Mouse (Mus musculus) right cerebral cortex, adult 18-20 months (tissue): ENCODE data around the gene F2rl1.

Experiments
- DNase-seq: peaks from one replicate; pipeline ENCODE4 v3.0.0; 2022; ENCODE audit warnings: mixed read lengths

Gene F2rl1

DNA sequence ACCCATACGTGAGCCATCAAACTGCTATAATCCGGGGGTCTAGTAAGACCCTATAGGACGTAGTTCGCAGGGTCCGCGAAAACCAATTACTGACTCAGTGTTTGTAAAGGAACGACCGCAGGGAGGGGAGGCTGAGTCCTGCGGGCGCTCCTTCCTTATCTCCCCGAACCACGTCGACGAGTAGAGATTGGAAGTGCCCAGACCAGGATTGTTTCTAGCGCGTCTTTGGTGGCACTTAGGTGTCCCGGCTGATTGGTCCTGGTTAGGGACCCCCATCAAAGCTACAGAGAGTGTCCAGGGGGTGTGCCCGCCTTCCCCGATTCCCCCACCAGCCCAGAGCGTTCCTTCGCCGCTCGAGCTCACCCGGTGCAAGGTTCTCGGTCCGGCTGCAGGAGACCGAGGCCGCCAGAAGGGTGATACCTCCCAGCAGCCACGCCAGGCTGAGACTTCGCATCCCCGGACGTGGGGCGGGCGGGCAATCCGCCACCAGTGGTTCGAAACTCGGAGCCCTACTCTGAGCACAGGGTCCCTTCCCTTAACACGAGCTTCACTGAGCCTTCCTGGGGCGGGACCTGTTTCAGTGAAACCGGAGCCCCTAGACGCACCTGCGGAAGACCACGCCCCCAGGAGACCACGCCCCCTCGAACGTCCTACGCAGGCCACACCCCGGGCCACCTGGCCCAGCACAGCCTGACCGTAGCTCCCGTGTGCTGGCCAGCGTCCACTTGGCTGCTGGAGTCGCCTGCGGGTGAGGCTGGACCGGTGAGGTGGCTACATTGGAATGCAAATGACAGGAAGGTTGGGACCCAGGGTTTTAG is at the start of gene F2rl1:
Gene F2rl1, minus strand, starts transcription at position 554 of the 818 bp plus-strand sequence.
- DNase-seq = no peak

DNA sequence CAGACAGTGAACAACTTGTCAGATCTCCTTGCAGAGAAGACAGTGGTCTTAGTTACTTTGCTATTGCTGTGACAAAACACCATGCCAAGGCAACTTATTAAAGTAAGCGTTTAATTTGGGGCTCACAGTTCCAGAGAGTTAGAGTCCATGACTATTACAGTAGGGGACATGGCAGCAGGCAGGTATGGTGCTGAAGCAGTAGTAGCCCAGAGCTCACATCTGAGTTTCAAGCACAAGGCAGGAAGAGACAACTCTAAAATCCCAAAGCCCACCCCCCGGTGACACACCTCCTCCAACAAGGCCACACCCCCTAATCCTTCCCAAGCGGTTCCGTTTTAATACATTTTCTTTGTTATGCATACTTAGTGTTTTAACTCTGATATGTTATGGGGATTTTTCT is 45.9 kb upstream of the F2rl1 start:
- no peak for DNase-seq

DNA sequence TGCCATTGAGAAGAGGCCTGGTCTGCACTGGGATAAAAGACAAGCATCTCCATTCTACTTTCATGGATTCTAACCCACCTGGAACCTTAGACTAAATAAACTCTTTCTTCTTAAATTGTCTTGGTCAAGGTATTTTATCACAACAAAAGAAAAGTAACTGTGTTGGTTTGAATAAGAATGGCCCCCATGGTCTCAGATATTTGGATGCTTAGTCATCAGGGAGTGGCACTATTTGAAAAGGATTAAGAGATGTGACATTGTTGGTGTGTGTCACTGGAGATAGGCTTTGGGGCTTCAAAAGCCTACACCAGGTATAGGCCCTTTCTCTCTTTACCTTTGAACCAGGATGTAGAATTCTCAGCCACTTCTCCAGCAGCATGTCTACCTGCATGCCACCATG is 44.3 kb upstream of the F2rl1 start:
- DNase-seq = no peak

DNA sequence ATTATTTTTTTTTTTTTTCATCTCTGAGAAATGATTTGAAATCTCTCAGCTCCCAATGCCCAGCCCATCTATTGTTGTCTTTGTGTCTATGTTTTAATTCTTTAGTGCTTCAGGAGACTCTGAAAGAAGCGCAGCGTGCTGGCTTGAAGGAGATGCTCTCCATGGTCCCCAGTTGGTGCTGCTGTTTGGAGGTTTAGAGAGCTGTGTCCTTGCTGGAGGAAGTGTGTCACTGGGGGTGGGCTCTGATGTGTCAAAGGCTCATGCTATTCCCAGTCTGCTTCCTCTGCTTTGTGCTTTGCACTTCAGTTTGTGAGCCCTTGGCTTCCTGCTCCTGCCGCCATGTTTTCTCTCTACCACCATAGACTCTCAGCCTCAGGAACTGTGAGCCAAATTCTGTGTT is 43.3 kb upstream of the F2rl1 start:
- DNase-seq = no peak

DNA sequence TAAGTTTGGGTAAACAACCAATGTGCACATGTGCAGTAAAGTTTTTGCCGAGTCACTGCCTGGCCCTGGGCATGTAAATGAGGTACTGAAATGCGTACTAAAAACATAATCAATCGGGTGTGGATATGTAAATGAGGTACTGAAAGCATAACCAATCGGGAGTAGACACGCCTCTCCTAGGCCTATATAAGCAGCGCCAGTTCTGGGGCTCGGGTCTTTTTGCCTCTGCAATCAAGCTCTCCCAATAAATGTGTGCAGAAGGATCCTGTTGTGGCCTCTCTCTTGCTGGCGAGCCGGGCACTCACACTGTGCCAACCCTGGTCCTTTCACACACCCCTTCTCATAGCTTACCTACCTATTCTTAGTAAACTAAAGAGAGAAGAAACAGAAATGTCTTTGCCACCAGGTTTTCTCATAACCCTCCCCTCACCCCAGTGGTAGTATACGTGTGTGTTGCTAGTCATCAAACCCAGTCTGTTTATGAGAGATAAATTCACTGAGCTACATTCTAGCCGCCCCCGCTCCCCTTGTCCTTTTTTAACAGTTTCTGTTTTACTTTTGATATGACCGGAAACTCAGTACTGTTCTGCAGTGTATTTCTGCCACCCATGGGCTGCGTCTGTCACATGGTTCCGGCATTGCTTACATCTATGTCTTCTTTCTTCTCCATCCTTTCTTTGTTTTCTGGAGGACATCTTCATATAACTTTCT is 42.0 kb upstream of the F2rl1 start:
- no peak for DNase-seq

DNA sequence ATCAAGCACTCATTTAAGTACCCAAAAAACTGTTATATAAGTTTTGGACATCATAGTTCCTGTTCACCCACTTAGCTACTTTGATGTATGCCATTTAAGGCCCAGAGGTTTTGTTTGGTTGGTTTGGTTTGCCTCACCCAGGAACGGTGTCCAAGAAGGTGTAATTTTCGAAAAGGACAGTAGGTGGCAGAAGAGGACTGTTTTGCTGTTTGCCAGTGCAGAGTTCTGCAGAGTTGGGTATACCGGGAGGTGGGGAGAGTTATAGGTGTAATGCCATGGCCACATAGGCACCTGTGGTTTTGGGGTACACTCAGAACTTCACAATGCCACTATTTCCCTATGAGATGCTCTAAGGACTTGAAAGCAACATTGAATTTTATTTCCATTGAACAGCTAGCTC is 38.7 kb upstream of the F2rl1 start:
- peak; percentile 73 for DNase-seq

DNA sequence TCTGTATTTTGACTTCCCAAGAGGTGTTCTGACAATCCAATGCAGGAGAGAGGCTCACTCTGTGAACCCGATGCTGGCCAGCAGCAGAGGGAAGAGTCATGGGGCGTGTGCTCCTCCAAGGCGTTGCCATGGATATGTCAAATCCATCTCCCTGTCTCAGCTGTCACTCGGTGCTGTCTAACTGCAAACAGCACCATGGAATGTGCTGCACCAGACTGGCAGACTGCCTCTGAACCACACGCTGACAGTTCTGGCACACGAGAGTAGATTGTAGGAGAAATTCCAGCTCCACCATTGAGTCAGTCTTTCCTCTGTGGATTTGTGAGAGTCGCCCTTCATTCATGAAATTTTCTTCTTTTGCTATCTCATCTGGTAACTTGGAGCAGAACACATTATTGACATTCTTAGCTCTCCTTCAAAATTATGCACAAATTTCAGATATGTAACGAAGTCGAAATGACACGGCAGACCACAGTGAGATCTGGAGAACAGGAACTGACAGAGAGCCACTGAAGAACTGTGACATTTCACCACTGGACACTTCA is 38.1 kb upstream of the F2rl1 start:
- no peak for DNase-seq

DNA sequence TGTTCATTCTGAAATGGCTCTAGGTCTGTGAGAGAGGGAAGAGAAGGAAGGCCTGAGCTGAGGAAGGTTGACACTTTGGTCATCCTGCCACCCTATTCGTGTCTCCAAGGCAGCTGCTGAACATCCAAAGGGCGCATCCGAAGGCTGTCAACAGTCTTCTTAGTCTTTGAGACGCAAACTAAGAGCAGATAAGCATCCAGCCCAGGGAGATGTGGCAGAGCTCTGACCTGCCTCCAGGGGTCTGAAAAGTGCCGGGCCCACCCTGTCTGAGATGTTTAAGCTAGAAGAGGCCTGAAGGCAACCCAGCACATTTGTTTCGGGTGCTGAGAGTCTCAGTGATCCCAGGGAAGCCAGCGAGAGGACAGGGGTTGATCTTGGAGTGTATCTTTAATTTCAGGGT is 32.3 kb upstream of the F2rl1 start:
- no peak for DNase-seq

DNA sequence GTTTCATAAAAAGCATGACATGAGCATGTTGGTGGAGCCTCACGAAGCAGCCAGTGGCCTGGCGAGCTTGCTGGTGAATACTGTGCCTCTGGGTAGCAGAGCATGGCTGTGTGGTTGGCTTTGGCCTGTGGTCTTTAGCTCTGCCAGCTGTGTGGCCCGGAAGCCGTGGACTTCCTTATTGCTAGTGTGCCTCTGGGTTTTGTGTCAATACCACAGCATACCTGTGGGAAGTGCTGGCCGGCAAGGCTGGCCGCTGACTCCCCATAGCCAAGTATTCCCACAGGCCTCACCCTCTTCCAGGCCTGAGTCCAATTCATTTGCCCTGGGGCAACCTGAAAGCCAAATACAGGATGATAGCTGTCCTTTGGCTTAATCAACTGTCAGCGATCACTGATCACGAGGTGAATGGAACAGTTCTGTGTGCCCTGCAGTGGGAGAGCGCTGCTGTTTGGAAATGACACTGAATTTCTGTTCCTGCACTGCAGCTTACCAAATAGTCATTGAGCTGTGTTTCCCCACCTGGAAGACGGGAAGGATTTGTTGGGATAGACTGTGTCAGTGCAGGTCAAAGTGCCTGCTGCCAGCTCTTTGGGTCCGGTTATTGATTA is 29.0 kb upstream of the F2rl1 start:
- DNase-seq = no peak

DNA sequence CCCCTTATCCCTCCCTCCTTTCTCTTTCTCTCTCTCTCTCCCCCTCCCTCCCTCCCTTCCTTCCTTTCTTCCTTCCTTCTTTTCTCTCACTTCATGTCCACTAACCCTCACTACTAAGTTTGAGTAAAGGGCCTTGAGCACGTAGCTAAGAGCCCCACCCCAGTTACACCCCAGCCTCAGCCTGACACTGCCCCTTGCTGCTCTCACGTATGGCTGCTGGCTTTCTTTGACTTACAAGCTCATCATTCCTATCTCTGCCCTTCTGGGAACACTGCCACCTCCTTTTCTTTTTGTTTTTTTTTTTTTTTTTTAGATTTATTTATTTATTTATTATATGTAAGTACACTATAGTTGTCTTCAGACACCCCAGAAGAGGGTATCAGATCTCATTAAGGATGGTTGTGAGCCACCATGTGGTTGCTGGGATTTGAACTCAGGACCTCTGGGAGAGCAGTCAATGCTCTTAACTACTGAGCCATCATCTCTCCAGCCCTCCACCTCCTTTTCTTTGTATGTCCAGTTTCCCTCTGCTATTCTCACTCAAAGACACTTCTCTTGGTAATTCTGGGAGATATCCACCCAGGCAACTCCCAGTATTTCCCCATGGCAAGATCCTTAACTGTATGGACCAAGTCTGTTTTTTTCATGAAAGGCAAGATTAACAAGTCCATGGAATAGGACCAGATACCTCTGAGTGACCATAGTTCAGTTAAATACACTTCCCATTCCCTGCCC is 25.8 kb upstream of the F2rl1 start:
- DNase-seq = no peak

DNA sequence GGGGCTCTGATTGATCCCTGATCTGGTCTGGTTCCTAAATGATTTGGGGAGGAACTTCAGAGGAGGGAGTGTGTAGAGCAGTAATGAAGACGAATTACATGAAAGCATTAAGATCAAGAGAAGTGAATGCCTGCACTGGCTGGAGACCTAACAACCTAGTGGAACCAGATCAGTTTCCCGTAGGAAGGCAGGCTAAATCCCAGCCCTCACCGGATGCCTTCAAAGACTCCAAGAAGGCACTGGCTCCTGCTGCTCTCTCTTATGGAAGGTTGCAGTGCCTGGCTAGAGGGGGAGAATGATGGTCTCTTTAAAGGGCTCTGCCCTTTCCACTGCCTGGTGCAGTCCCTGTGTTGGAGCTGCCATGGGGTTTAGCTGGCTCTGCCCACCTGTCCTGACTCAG is 24.4 kb upstream of the F2rl1 start:
- no peak for DNase-seq

DNA sequence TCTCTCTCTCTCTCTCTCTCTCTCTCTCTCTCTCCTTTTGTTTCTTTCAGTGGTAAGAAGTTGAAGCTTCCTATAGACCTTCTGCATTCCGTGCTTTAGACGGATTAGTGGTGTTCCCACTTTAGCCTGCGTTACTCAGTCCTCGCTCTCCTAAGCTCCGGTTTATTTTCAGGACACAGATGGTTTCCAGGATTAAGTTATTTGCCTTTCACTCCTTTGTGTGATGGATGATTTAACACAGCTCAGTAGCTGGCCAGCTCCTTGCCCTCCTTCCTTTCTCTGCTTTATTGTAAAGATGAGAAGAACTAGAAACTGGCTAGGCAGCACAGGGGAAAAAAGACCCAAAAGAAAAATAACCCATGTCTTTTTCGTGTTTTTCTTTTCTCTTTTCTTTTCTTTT is 23.8 kb upstream of the F2rl1 start:
- no peak for DNase-seq

DNA sequence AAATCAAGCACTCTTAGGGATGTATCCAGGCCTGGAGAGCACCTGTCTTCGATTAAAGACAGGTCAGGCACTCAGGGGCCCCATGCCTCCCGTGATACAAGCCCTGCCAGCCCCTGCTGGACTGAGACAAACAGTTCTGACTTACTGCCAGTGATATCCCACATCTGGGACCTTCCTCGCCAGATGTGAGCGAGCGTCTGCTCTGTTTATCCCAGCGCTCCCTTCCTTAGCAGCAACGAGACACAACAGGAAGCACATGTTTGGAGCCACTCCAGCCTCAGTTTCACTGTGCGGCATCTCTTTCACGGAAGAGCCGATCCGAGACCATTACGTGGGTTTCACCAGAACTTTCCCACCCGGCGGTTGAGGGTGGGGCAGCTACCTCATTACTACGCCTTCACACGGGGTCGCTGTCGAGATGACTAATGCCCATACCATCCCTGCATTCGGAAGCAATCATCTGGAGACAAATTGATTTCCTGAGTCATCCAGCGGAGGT is 23.3 kb upstream of the F2rl1 start:
- DNase-seq = no peak

DNA sequence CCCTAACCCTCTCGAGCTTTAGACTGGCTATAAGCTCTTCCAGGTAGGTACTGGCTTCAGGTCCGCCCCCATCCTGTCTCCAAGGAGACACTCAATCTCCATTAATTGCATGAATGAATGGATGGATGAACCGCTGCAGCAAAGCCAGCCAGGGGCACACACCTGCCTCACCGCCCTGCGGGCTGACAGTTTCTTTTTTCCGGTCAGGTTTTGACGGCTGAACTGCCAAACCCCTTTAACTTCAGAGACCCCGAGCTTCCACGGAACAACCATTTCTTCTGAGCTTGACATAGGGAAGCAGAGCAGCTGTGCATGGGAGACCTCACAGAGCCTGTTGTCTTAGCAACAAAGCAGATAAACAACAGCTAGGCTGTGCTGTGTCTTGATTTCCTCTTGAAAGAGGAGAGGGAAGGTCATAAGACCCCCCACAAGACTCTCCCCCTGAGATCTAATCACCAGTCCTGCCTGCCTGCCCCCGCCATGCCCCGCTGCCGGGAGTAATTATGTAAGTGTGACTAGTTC is 22.1 kb upstream of the F2rl1 start:
- DNase-seq = no peak

DNA sequence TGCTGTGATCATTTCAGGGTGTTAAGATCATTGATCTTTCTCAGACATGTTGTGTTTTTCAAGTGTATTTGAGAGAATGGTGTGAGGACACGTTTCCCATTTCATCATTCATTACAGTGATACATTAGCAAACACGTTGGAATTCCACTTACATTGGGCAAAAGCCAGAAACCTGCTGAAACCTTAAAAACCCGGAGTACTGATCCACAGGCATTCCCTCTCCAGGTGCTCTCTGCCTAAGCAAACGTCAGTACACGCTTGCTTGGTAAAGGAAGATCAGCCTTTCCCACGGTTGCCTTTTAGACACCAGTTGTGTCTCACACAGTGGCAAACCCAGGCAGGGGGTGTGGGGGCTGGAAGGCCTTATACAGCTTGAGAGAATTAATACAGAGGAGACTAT is 21.2 kb upstream of the F2rl1 start:
- no peak for DNase-seq

DNA sequence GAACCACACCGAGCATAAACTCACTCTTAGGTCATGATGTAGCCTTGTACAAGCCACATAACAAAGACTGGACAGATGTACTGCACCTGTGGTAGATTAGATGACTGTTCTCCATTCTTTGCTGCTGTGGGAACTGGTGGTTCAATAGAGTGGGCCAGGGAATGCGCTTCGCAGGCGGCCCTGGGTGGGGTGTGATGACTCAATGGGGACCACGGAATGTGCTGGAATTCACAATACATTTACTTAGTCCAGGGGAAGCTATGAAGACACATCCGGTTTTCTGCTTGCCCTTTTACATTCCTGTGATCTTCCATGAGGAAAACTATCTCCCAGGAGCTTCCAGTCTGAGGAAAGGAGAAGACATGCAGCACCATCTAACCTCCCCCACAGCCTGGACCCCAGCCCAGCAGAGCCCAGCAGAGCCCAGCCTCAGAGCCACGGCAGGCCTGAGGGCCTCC is 20.7 kb upstream of the F2rl1 start:
- DNase-seq = no peak

DNA sequence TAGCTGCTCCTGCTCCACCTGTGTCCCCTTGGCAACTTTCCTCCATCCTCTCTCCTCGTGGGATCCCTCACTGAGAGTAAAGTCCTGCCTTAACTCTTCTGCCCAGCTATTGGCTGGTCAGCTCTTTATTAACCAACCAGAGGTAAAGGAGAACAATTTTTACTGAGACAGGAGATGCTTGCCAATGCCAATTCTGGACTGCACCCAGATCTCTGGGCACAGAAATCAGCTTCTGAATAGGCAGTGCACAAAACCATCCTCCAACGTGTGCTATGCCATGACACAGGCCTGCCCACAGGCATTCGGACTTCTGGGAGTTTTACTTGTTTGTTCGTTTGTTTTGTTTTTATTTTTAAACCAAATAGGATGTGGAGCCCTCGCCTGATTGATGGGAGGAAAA is 13.0 kb upstream of the F2rl1 start:
- DNase-seq = no peak

DNA sequence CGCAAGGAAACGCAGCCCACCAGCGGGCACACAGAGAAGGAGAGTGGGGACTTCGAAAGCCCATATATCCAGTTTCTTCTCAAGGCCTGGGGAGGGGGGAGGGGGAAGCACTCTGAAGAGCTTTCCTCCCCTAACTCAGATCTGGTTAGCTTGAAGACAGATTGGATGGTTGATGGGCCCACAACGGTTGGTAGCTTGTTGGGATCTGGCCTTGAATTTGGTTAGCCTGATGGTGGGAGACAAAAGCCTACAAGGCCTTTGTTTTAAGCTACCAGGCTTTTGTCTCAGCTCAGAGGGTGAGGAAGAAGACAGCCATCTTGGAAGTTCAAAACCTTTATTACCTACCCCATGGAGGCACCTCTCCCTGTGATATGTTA is 11.1 kb upstream of the F2rl1 start:
- DNase-seq = no peak

DNA sequence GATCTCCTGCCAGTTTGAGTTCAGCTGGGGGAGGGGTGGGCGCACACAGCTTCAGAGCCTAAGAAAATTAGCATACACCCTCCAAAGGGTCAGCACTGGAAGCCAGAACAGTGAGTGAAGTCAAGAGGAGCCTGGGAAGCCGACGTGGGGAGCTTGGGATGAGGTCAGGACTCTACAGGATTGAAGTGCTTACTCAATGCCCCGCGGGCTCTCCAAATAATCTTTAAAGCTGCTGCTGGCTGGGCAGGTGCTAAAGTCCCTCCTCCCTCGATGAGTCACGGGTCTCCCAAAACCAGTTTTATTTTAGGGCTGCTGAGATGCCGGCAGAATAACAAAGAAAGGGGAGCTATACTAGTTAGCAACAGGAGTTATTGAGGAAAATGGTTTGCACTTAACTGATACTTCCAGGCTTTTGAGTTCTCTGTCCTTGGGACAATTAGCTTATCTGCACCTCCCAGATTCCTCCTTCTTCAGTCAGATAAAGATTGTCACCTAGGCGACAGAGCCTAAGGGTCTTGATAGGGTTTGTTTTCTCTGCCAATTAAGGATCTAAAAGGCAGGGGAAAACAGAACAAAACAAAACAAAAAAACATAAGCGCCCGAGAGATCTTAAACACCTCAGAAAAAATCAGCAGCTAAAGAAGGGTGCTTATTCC is 10.6 kb upstream of the F2rl1 start:
- no peak for DNase-seq

DNA sequence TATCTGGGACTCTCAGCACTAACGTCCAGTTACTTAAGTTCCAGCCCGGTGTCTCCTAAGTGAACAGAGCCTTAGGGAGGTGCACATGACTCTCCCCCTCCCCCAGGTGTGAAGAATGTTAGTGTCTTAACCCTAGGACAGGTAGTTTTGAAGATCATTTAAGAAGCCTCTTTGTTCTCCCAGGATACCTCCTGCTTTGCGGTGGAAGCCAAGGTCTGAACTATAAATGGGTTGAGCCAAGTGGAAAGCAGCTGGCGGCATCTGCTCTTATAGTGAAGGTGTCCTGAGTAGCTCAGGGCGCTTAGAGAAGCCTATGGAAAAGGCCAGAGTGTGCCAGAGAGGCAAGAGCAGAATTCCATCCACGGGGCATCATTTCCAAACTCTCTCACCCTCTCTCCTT is 10.0 kb upstream of the F2rl1 start:
- DNase-seq = no peak

DNA sequence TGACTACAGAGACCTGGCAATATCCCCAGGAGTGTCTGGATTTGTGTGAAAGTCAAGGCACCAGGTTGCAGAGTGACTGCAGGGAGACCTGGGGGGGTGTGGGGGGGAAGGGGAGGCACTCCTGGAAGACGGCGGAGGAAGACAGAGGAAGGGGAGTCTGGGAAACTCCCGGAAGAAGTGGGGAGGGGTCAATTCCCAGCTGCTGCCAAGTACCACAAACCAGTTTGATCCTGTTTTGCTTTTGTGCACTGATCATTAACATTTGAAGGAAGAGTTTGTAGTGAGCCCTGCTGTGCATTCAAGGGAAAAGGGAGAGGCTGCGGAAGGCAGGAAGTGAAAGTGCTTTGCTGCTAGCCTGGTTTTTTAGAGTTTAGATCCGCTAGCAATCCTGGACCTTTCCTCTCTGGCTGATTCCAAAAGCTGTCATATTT is 9.1 kb upstream of the F2rl1 start:
- no peak for DNase-seq

DNA sequence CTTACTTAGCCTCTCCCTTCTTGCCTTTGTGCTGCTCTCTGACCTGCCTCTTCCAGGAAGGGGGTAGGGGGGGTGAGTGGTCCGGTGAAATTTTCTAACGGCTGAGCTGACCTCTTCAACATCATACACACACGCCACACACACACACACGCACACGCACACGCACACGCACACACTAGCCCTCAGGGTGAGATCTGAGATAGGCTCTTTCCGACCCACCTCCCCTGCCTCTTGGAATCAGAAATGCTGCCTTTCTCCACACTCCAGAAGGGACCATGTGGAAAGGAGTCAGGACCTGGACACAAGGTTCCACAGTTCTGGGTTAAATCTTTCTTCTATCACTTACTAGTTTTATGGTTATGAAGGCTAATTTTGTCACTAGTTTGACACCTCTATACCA is 8.6 kb upstream of the F2rl1 start:
- DNase-seq = no peak
